Comparison of ENCODE assay signal across 7 mouse cellular contexts in genomic region chr6:30736372-30736762, GRCm38 (mm10). TPM values are rescaled to one million over a fixed set of nuclear protein-coding genes. Genes with fewer than 3 reads are reported as not detected.
DNase-seq lines count a peak whose midpoint lies in the region; ATAC-seq and TF ChIP-seq lines count a peak whose summit lies in the region.

No protein-coding gene starts in this region.

- 48% methylated on average over 13 of the region's 13 CpGs for WGBS in heart, postnatal 0 days
- WGBS in liver, embryonic 12.5 days (ENCODE audit: insufficient replicate concordance) = 49% methylated on average over 13 of the region's 13 CpGs

- no peak for TF ChIP-seq EP300 in heart, postnatal 0 days (IDR thresholded peaks at IDR 0.05; ENCODE audit: low read depth)

- no peak for ATAC-seq in heart, postnatal 0 days (ENCODE audit: insufficient read depth, low read depth)
- ATAC-seq in liver, embryonic 12.5 days = no peak
- no peak for ATAC-seq in inflammation-experienced regulatory T-cells, adult 6 months

- H3K4me2 ChIP-seq in heart, postnatal 0 days (ENCODE audit: low read depth, low read length) = peak overlapping the region; percentile 54
- H3K4me2 ChIP-seq in liver, embryonic 12.5 days = peak overlapping the region; percentile 59; the same call in 1 of the 2 replicates

- H3K27ac ChIP-seq in ES-E14 (ENCODE audit: insufficient read depth, low read depth, low read length, poor library complexity, severe bottlenecking) = no peak overlapping the region
- H3K27ac ChIP-seq in heart, postnatal 0 days (ENCODE audit: low read depth) = peak overlapping the region; percentile 85
- no peak overlapping the region for H3K27ac ChIP-seq in liver, embryonic 12.5 days

- no peaks in the 10 kb centered on the region for H3K27me3 ChIP-seq in heart, postnatal 0 days (ENCODE audit: control insufficient read depth, insufficient read depth, low read length)
- H3K27me3 ChIP-seq in liver, embryonic 12.5 days (replicated peaks) = peaks cover 89% of the 10 kb centered on the region

- 0 out of 4 replicates have a peak, but pooled peaks cover 0 to 3% of the 10 kb centered on the region in 2 experiments for H3K4me1 ChIP-seq in ES-E14 (ENCODE audit: control insufficient read depth in 2 of 2, insufficient read depth in 2 of 2, low read length in 2 of 2, poor library complexity in 1 of 2)
- no peaks in the 10 kb centered on the region for H3K4me1 ChIP-seq in heart, postnatal 0 days (ENCODE audit: control insufficient read depth, insufficient read depth)
- H3K4me1 ChIP-seq in liver, embryonic 12.5 days = 0 out of 2 replicates have a peak, but pooled peaks cover 12% of the 10 kb centered on the region

- H3K4me3 ChIP-seq in ES-E14 (ENCODE audit: insufficient read depth in 1 of 2, low read depth in 1 of 2, low read length in 2 of 2, poor library complexity in 1 of 2, severe bottlenecking in 1 of 2) = 0 out of 4 replicates have a peak overlapping the region, but pooled peaks of 1 of the 2 experiments have one; percentile 41
- H3K4me3 ChIP-seq in heart, postnatal 0 days (ENCODE audit: low read depth, low read length) = peak overlapping the region; percentile 69
- no peak overlapping the region; the same call in 1 of the 2 replicates for H3K4me3 ChIP-seq in liver, embryonic 12.5 days

- intact Hi-C loops in left cerebral cortex, postnatal 14 days (cut with DNase I) = no loop called here

- H3K36me3 ChIP-seq in ES-E14 (ENCODE audit: control insufficient read depth, insufficient read depth, low read length, poor library complexity, severe bottlenecking) = no peaks in the 10 kb centered on the region
- H3K36me3 ChIP-seq in heart, postnatal 0 days (replicated peaks; ENCODE audit: control insufficient read depth, insufficient read depth, low read length) = no peaks in the 10 kb centered on the region
- no peaks in the 10 kb centered on the region for H3K36me3 ChIP-seq in liver, embryonic 12.5 days

- in situ Hi-C loops in ES-E14 (cut with MboI; ENCODE audit: low sequenced_read_pairs in 2 of 2, unreplicated experiment in 2 of 2) = no loop called here

- peak; percentile 41 for DNase-seq in ES-CJ7 (ENCODE audit: low read depth, low spot score)
- DNase-seq in ES-E14 (ENCODE audit: low read depth, low spot score) = no peak
- no peak for DNase-seq in heart, postnatal 0 days (ENCODE audit: low spot score)
- no peak for DNase-seq in adipocyte (ENCODE audit: low spot score)
- DNase-seq in left cerebral cortex, postnatal 14 days (ENCODE audit: low spot score in 2 of 2) = no peak

- H3K9ac ChIP-seq in ES-E14 (ENCODE audit: insufficient read depth, low read depth, low read length, poor library complexity, severe bottlenecking) = no peak overlapping the region
- H3K9ac ChIP-seq in heart, postnatal 0 days (replicated peaks; ENCODE audit: low read depth, low read length) = peak overlapping the region; percentile 22; the same call in 1 of the 2 replicates
- H3K9ac ChIP-seq in liver, embryonic 12.5 days = no peak overlapping the region

- no peaks in the 10 kb centered on the region for H3K9me3 ChIP-seq in ES-E14 (ENCODE audit: control insufficient read depth, insufficient read depth, low read depth, low read length)
- H3K9me3 ChIP-seq in heart, postnatal 0 days (replicated peaks; ENCODE audit: control insufficient read depth, low read length) = peaks cover 22% of the 10 kb centered on the region
- peaks cover 32% of the 10 kb centered on the region for H3K9me3 ChIP-seq in liver, embryonic 12.5 days (replicated peaks)

- no peak for TF ChIP-seq CTCF in heart, postnatal 0 days (IDR thresholded peaks at IDR 0.05; ENCODE audit: low read depth)

TF ChIP-seq in ES-E14, 5 proteins besides CTCF, POLR2A, EP300 and RAD21:
- peak; percentile 69; the same call in 1 of the 2 replicates for TF ChIP-seq ZNF384 (IDR thresholded peaks at IDR 0.05; ENCODE audit: low read depth, low read length)
- no peak for TF ChIP-seq CHD2 (IDR thresholded peaks at IDR 0.05; ENCODE audit: low read depth, low read length)

RNA-seq across cellular contexts. Expression of gene Mest, which starts 13.0 kb away (rescaled TPM):
- total RNA-seq in ES-E14 (2012; rRNA removed) = 107 and 223 TPM in 2 replicates
- 717 and 1,330 TPM in 2 replicates for total RNA-seq in heart, postnatal 0 days (2014; rRNA removed; ENCODE audit: low replicate concordance)
- polyA plus RNA-seq in heart, postnatal 0 days (2015; fragmentation: Nextera tagmentation; extraction: Ambion mirVana) = 664 and 669 TPM in 2 replicates
- polyA plus RNA-seq in liver, embryonic 12.5 days (2016; fragmentation: Nextera tagmentation; extraction: Ambion mirVana) = 372 and 384 TPM in 2 replicates
- 1 to 10 TPM in 2 of 3 experiments, under 1 TPM in 1; 0.82 to 1.7 (median 1.5) TPM for polyA plus RNA-seq in inflammation-experienced regulatory T-cells, adult 6 months (2017; shearing (Covaris generic))
- 100 to 1,000 TPM; 115 to 130 TPM for total RNA-seq in left cerebral cortex, postnatal 14 days (2021)

RNA-seq across cellular contexts. Expression of gene Cep41, which starts 42.8 kb away (rescaled TPM):
- total RNA-seq in ES-E14 (2012; rRNA removed) = 8.6 and 12.6 TPM in 2 replicates
- 1.7 and 4.7 TPM in 2 replicates for total RNA-seq in heart, postnatal 0 days (2014; rRNA removed; ENCODE audit: low replicate concordance)
- polyA plus RNA-seq in heart, postnatal 0 days (2015; fragmentation: Nextera tagmentation; extraction: Ambion mirVana) = 5.7 and 7.5 TPM in 2 replicates
- polyA plus RNA-seq in liver, embryonic 12.5 days (2016; fragmentation: Nextera tagmentation; extraction: Ambion mirVana) = 5.6 and 6.1 TPM in 2 replicates
- polyA plus RNA-seq in inflammation-experienced regulatory T-cells, adult 6 months (2017; shearing (Covaris generic)) = 10 to 100 TPM in 2 of 3 experiments, 1 to 10 TPM in 1; 7.9 to 12.0 (median 11.4) TPM
- total RNA-seq in left cerebral cortex, postnatal 14 days (2021) = 1 to 10 TPM; 7.2 to 7.4 TPM
